Mouse (Mus musculus) thymus, postnatal 0 days (tissue): ENCODE measurements around the gene Rps12. TPM values are rescaled to one million over a fixed set of nuclear protein-coding genes. Genes with fewer than 3 reads are reported as not detected.
A peak's percentile ranks its signal among the peaks of the same experiment; 100 is the strongest.
"Not testable (repeated sequence)": the region's sequence is repeated elsewhere in the genome, so short reads cannot be mapped to it uniquely, and the experiment has no call there.

Source experiments
- DNase-seq: peaks from one replicate; pipeline ENCODE4 v3.0.0-alpha.2; 2015; ENCODE audit warnings: low spot score
- polyA plus RNA-seq: library from polyadenylated mRNA; unstranded; fragments of >200 nt; fragmentation: Nextera tagmentation; extraction: Ambion mirVana; gene quantifications from 2 replicates; pipeline ENCODE4 v1.2.1, GENCODE M21; 2015

Rps12 gene
- polyA plus RNA-seq, 1 experiment from 2014 or later, result 326 TPM

DNA sequence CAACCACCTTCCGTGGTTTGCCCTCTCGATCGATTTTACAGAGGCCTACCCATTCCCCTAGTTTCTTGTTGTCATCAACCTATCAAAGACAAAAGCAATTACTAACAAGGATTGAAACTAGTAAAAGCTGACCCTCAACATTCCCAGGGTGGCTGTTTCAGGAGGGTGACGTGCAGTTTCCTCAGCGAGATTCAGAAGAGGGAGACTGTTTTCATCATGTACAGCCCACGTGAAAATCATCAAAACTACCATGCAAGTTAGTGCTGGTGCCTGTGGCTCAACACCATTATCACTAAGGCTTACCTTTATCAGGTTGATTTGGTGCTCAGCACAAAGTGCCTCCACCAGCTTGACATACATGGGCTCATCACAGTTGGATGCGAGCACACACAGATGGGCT lies 1.5 kb downstream of the Rps12 start:
- DNase-seq, result not testable (repeated sequence)

DNA sequence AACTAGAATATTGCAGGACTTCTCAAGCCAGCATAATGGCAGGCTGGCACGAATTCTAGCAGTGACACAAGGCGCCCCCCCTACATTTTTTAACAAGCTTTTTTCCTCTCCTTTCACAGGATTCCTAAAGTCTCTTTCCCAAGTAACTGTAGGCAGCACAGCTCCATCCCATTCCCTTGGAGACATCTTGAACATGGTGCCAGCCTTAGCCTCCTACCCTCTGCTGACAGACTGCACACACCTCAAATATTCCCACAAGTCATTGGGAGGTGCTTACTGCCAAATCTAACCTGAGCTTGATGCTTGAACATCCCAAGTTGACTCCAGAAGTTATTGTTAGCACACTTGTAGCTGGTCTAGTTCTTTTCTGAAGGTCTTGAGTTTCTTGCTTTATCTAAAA lies 3.0 kb downstream of the Rps12 start:
- no peak for DNase-seq

GRCm38 (mm10) chr10:23783493-23783884 lies 3.6 kb downstream of the Rps12 start:
- DNase-seq, result no peak

- no peak for DNase-seq
Observed at GRCm38 (mm10) chr10:23782855-23783492, 4.1 kb downstream of the Rps12 start.

DNA sequence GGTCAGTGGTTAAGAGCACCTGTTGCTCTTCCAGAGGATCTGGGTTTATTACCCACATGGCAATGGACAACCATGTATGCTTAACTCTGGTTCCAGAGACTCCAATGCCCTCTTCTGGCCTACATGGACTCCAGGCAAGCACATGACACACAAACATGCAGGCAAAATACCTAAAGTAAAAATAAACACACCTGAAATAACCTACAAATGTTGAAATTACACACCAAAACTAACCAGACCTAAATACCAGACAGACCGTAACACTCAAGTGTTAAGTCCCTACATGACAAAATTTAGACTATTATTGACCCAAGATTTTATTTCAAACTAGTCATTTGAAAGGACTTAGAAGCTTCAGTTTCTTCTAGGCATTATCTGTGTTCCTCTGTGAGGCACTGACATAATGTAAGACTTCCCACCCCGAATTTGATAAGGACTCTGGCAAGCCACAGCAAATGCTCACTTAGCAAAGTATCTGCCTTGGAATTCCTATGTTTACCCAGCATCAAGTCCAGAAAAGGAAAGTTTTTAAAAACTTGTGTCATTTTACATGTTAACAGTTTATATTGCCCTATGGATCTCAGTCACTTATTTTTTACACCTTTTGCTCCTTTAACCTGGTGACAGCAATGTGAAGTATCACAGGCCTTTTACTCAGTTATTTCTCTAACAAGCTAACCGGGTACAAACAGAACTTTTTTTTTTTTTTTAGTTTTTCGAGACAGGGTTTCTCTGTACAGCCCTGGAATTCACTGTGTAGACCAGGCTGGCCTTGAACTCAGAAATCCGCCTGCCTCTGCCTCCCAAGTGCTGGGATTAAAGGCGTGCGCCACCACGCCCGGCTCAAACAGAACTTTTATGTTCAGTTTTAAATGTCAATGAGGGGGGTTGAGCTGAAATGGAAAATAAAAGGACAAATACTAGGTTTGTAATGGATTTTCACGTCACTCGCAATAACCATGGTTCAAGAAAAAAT lies 5.0 kb downstream of the Rps12 start:
- no peak for DNase-seq

GRCm38 (mm10) chr10:23780539-23781275 lies 6.4 kb downstream of the Rps12 start:
- DNase-seq, result no peak

DNA sequence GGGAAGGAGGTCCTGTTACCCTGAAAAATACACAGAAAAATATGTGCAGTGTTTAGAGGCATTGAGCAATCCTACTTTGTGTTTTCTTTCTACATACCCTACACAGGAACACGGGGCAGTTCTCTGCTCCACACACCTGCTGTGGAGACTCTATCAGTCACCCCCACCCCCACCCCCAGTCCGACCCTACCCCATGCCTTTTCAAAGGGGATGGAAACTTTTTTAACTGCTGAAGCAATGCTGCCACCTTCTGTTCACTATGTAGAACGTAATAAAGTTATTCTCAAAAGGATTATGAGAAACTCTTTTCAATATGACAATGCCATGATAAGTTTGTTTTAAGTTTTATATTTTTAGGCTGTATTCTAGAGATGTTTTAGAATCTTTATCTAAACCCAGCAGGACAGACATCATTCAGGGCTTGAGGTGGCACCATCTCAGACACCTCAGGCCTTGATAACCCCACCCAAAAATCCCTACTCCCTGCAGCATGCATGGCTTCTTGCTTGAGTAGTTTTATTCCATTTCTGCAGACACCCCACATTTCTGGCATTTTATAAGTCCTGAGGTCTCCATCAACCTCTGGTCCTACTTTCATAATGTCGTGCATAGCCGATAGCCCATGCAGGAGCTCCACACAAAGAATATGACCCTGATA lies 9.7 kb downstream of the Rps12 start:
- DNase-seq, result peak; percentile 39

- DNase-seq, result no peak
Observed at GRCm38 (mm10) chr10:23754166-23754565, 32.9 kb downstream of the Rps12 start.

Other genes with a start within 250 kb of the Rps12 start
- gene Slc18b1, start 9.7 kb upstream of the Rps12 start, polyA plus RNA-seq, result 0.42 and 0.63 TPM in 2 replicates
- gene Vnn3, start 64.2 kb upstream of the Rps12 start, polyA plus RNA-seq, result 0.53 and 0.88 TPM in 2 replicates
- gene Vnn1, start 107.4 kb upstream of the Rps12 start, polyA plus RNA-seq, result 0.07 and 0.15 TPM in 2 replicates
- gene Taar1, start 133.1 kb upstream of the Rps12 start, polyA plus RNA-seq, result not detected in 2 replicates
- not detected in 2 replicates for gene Taar2, start 151.3 kb upstream of the Rps12 start, polyA plus RNA-seq
- gene Taar3, start 162.3 kb upstream of the Rps12 start, polyA plus RNA-seq, result not detected in 2 replicates
- gene Taar4, start 173.2 kb upstream of the Rps12 start, polyA plus RNA-seq, result not detected in 2 replicates
- not detected in 2 replicates for gene Taar5, start 183.4 kb upstream of the Rps12 start, polyA plus RNA-seq
- not detected in 2 replicates for gene Taar6, start 198.4 kb upstream of the Rps12 start, polyA plus RNA-seq
- gene Taar7a, start 206.2 kb upstream of the Rps12 start, polyA plus RNA-seq, result not detected in 2 replicates
- gene Taar7b, start 212.7 kb upstream of the Rps12 start, polyA plus RNA-seq, result not detected in 2 replicates
- not detected in 2 replicates for gene Taar7d, start 239.9 kb upstream of the Rps12 start, polyA plus RNA-seq